Mouse (Mus musculus): ENCODE measurements around the gene Pacsin1. TPM values are rescaled to one million over a fixed set of nuclear protein-coding genes. Genes with fewer than 3 reads are reported as not detected.
"Not testable (repeated sequence)": the region's sequence is repeated elsewhere in the genome, so short reads cannot be mapped to it uniquely, and the experiment has no call there.

The Pacsin1 gene
- total and polyA plus RNA-seq, 2 experiments: 0.23 TPM; not detected in 1

DNA sequence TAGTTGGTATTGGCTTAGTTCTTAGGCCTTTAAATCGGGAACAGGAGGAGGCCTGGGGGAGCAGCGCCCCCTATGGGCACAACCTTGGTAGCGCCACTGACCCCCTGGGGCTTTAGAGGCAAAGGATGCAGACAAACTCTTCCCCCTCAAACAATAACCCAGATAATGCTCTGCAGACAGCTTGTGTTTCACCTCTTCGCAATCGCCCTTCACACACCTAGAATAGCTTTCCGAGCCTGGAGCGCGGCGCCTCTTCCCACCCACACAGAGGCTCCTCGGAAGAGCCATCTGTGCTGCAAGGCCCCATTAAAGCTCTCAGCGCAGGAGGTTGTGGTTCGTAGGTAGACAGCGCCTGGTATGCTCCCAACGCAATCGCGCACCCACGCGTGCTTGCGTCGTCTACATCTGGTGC, 16.4 kb upstream of the Pacsin1 start:
- WGBS: 87% methylated on average over 20 of the region's 20 CpGs
- Histone ChIP-seq H3K9ac (ENCODE audit: low read depth, low read length) (no peak overlapping the region), H3K27ac (replicated peaks; ENCODE audit: insufficient read depth, low read depth, low read length) (no peak overlapping the region), H3K4me3 (ENCODE audit: insufficient read depth, low read depth, low read length) (no peak overlapping the region), H3K4me1 (ENCODE audit: control insufficient read depth, insufficient read depth, low read length) (peaks cover 9% of the 10 kb centered on the region), H3K36me3 (ENCODE audit: control insufficient read depth, insufficient read depth, low read length) (no peaks in the 10 kb centered on the region), H3K27me3 (ENCODE audit: control insufficient read depth, insufficient read depth, low read length) (no peaks in the 10 kb centered on the region), H3K79me2 (ENCODE audit: control insufficient read depth, insufficient read depth, low read length) (peaks cover 11% of the 10 kb centered on the region)
- no peak for DNase-seq (ENCODE audit: extremely low read depth, low read depth, low spot score)
- TF ChIP-seq CTCF (IDR thresholded peaks at IDR 0.05; ENCODE audit: low read depth, low read length): peak; percentile 74
- no peak for TF ChIP-seq POLR2A (IDR thresholded peaks at IDR 0.05; ENCODE audit: extremely low read depth, insufficient read depth, low read length)

DNA sequence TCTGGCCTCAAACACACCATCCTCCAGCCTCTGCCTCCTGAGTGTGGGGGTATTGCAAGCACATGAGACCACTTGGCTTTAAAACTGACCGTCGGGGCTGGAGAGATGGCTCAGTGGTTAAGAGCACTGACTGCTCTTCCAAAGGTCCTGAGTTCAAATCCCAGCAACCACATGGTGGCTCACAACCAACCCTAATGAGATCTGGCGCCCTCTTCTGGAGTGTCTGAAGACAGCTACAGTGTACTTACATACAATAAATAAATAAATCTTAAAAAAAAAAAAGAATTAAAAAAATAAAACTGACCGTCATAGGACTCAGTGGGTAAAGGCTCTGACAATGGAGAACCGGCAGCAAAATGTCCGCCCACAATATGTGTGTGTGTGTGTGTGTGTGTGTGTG, 15.5 kb upstream of the Pacsin1 start:
- not testable (repeated sequence) for H3K27me3 ChIP-seq (ENCODE audit: control insufficient read depth, insufficient read depth, low read length); H3K36me3 ChIP-seq (ENCODE audit: control insufficient read depth, insufficient read depth, low read length); DNase-seq (ENCODE audit: extremely low read depth, low read depth, low spot score); H3K27ac ChIP-seq (replicated peaks; ENCODE audit: insufficient read depth, low read depth, low read length); H3K9ac ChIP-seq (ENCODE audit: low read depth, low read length); H3K79me2 ChIP-seq (ENCODE audit: control insufficient read depth, insufficient read depth, low read length); H3K4me1 ChIP-seq (ENCODE audit: control insufficient read depth, insufficient read depth, low read length); H3K4me3 ChIP-seq (ENCODE audit: insufficient read depth, low read depth, low read length)
- 88% methylated on average over 6 of the region's 6 CpGs for WGBS

DNA sequence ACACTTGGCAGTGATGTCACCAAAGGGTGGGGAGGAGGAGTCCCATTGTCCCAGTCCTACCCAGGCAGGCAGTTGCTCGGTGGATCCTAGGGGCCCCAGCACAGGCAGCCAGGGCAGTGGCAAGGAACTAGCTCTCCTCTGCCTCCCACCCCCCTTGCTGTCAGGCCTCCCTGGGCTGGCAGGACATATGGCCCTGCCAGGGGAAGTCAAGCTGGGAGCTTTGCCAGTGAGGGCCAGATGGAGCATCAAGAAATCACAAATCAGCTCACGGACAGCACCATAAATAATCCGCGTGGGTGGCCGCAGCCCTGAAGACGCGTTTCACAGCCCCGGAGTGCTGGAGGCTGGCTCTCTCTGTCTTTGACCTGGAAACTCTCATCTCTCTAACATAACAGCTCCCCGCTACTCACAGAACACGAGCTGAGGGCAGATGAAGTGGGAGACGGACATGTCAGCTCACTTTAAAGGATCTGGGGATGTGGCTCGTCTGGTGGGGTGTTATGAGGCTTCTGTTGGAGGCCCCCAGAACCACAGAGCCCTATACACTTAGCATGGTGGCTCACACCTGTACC, 12.7 kb upstream of the Pacsin1 start:
- Histone ChIP-seq H3K4me3 (ENCODE audit: insufficient read depth, low read depth, low read length) (no peak overlapping the region), H3K27me3 (ENCODE audit: control insufficient read depth, insufficient read depth, low read length) (no peaks in the 10 kb centered on the region), H3K79me2 (ENCODE audit: control insufficient read depth, insufficient read depth, low read length) (no peaks in the 10 kb centered on the region), H3K27ac (replicated peaks; ENCODE audit: insufficient read depth, low read depth, low read length) (no peak overlapping the region), H3K9ac (ENCODE audit: low read depth, low read length) (no peak overlapping the region), H3K4me1 (ENCODE audit: control insufficient read depth, insufficient read depth, low read length) (peaks cover 11% of the 10 kb centered on the region; the same call in 1 of the 2 replicates), H3K36me3 (ENCODE audit: control insufficient read depth, insufficient read depth, low read length) (no peaks in the 10 kb centered on the region)
- TF ChIP-seq CTCF (IDR thresholded peaks at IDR 0.05; ENCODE audit: low read depth, low read length): no peak
- no peak for DNase-seq (ENCODE audit: extremely low read depth, low read depth, low spot score)
- 58% methylated on average over 12 of the region's 12 CpGs for WGBS

DNA sequence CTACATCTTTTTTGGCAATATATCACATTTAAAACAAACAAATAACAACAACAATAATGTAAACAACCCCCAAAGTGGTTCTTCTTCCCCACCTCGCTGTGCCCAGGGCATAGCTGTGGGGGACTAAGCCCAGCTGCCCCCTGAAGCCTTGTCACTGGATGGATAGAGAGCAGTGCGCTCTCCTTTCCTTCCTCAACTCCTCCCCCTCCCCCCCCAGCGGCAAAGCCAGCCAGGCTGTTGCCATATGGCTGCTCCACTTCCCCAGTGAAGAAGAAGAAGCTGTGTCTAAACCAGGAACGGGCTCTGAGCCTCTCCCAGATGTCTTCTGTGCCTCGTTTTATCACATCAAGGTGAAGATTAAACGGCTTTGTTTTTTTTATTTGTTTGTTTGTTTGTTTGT, 12.2 kb upstream of the Pacsin1 start:
- no peaks in the 10 kb centered on the region for H3K79me2 ChIP-seq (ENCODE audit: control insufficient read depth, insufficient read depth, low read length)
- H3K27ac ChIP-seq (replicated peaks; ENCODE audit: insufficient read depth, low read depth, low read length): no peak overlapping the region
- H3K9ac ChIP-seq (ENCODE audit: low read depth, low read length): no peak overlapping the region
- no peaks in the 10 kb centered on the region for H3K36me3 ChIP-seq (ENCODE audit: control insufficient read depth, insufficient read depth, low read length)
- H3K4me3 ChIP-seq (ENCODE audit: insufficient read depth, low read depth, low read length): no peak overlapping the region
- 70% methylated on average over 6 of the region's 6 CpGs for WGBS
- H3K4me1 ChIP-seq (ENCODE audit: control insufficient read depth, insufficient read depth, low read length): peaks cover 11% of the 10 kb centered on the region; the same call in 1 of the 2 replicates
- no peak for DNase-seq (ENCODE audit: extremely low read depth, low read depth, low spot score)
- TF ChIP-seq CTCF (IDR thresholded peaks at IDR 0.05; ENCODE audit: low read depth, low read length) (no peak), POLR2A (IDR thresholded peaks at IDR 0.05; ENCODE audit: extremely low read depth, insufficient read depth, low read length) (no peak)
- no peaks in the 10 kb centered on the region for H3K27me3 ChIP-seq (ENCODE audit: control insufficient read depth, insufficient read depth, low read length)

DNA sequence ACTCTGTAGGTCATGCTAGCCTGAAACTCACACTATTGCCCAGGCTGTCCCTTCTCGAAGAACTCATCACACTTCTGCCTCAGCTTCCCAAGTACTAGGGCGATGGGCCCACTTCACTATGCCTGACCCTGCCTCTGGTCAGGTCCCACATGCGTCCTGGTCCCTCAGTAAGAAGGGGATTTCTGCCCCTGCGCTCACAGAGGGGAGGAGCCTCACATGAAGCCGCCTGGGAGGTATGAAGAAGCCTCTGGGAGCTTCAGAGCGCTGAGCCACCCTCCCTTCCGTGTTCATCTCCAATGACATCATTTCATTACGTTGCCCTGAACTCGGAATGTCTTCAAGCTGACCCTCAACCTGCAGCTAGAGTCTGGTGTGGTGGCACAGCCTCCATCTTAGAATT, 11.6 kb upstream of the Pacsin1 start:
- Histone ChIP-seq H3K27ac (replicated peaks; ENCODE audit: insufficient read depth, low read depth, low read length) (no peak overlapping the region), H3K4me3 (ENCODE audit: insufficient read depth, low read depth, low read length) (no peak overlapping the region), H3K9ac (ENCODE audit: low read depth, low read length) (no peak overlapping the region), H3K4me1 (ENCODE audit: control insufficient read depth, insufficient read depth, low read length) (peaks cover 11% of the 10 kb centered on the region; the same call in 1 of the 2 replicates), H3K27me3 (ENCODE audit: control insufficient read depth, insufficient read depth, low read length) (no peaks in the 10 kb centered on the region), H3K36me3 (ENCODE audit: control insufficient read depth, insufficient read depth, low read length) (no peaks in the 10 kb centered on the region), H3K79me2 (ENCODE audit: control insufficient read depth, insufficient read depth, low read length) (no peaks in the 10 kb centered on the region)
- no peak for TF ChIP-seq POLR2A (IDR thresholded peaks at IDR 0.05; ENCODE audit: extremely low read depth, insufficient read depth, low read length)
- no peak for TF ChIP-seq CTCF (IDR thresholded peaks at IDR 0.05; ENCODE audit: low read depth, low read length)
- WGBS: 91% methylated on average over 9 of the region's 9 CpGs
- DNase-seq (ENCODE audit: extremely low read depth, low read depth, low spot score): no peak

DNA sequence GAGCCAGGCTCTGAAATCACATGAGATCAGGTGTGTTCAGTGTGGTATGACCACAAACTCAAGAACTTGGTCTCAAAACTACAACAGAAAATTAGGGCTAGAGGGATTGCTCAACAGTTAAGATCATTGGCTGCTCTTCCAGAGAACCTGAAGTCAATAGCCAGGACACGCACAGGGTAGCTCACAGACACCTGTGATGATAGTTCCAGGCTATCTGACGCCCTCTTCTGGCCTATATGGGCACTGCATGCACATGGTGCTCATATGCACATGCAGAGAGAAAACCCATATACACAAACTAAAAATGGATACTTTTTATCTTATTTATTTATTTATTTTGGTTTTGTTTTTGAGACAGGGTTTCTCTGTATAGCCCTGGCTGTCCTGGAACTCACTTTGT, 10.7 kb upstream of the Pacsin1 start:
- Histone ChIP-seq H3K36me3 (ENCODE audit: control insufficient read depth, insufficient read depth, low read length) (no peaks in the 10 kb centered on the region), H3K4me1 (ENCODE audit: control insufficient read depth, insufficient read depth, low read length) (peaks cover 11% of the 10 kb centered on the region; the same call in 1 of the 2 replicates), H3K79me2 (ENCODE audit: control insufficient read depth, insufficient read depth, low read length) (no peaks in the 10 kb centered on the region), H3K9ac (ENCODE audit: low read depth, low read length) (no peak overlapping the region), H3K27ac (replicated peaks; ENCODE audit: insufficient read depth, low read depth, low read length) (no peak overlapping the region), H3K4me3 (ENCODE audit: insufficient read depth, low read depth, low read length) (no peak overlapping the region), H3K27me3 (ENCODE audit: control insufficient read depth, insufficient read depth, low read length) (no peaks in the 10 kb centered on the region)
- 22% methylated on average over 2 of the region's 2 CpGs for WGBS
- TF ChIP-seq CTCF (IDR thresholded peaks at IDR 0.05; ENCODE audit: low read depth, low read length) (peak; percentile 34; the same call in 1 of the 2 replicates), POLR2A (IDR thresholded peaks at IDR 0.05; ENCODE audit: extremely low read depth, insufficient read depth, low read length) (no peak)
- DNase-seq (ENCODE audit: extremely low read depth, low read depth, low spot score): peak; percentile 60
